Mouse (Mus musculus): ENCODE data around the gene Aox2.

Gene Aox2

DNA sequence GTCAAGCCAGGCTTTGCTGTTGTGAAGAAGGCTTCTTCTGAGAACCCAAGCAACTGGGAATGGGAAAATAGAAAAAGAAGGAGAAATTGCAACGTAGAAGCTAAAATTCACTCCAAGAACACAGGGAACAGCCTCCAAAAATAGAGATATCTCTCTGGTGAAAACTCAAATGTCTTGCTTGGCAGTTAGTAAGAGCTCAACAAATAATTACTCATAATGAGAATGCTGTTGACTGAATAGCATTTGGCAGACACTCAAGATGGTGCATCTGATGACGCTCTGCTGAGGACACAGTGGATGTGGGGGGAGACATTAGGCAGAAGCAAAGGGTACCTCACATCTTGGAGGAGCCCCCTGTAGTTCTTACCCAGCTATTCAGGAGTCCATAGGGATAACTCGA, 10.0 kb downstream of the Aox2 start:
- no peak for DNase-seq (ENCODE audit: low spot score)

DNA sequence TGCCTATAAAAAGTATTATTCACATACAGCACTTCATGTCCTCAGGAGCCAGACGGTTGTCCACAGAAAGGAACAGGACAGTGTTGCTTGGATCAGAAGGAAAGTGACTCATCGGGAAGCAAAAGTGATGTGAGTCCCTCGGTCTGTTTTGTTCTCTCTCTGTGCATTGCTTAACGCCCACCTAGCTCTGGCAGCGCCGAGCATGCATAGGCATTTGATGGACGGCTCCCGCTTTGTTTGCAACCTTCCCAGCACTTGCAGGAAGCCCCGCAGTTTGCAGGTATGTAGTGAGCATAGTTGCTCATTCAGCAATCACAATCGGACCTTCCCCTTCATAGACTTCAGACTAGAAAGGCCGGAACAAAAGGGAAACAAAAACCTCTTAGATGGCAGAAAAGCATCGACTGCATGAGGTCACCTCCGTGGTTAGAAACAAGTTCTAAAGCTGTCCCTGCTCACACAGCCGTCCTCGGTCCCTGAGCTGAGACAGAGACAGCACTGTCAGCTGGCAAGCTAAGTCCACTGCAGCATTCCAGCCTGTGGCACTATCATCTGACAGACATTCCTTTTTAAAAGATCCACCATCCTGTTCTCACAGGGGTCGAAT, 11.8 kb downstream of the Aox2 start:
- no peak for DNase-seq (ENCODE audit: low spot score)

DNA sequence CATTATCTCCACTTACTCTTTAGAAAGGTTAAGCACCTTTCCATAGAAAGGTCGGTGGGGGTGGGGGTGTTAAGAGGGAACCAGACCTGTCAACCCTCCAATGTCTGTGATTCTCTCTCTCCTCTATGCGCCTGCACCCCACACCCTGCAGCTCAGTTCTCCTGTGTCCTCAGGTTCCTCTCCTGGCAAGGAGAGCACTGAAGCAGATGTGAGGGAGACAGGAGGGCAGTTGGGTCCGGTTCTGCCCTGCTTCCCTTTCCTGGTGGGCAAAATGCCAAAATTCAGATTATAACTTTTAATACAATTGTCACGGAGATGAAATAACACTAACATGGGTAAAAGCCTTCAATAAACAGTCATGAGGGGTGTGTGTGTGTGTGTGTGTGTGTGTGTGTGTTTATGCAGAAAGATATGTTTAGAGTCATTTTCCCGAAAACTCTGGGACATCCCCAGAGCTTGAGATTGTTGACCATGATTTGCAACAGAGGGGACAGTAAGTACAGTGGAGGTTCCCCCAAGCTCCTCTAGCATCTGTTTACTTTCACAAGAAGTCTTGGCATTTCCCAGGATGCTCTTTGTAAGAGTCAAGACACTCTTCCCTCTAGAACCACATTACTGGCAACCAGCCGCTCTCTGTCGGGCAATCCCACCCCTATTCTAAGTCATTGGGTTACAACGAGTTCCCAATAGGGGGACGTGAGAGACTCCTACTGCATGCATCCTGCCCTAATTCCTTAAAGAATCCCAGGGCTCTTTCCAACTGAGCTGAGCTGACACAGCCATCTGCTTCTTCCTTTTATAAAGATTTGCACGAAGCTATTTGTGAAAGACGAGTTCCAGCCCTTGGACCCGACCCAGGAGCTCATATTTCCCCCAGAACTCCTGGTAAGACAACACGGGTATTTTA, 13.5 kb downstream of the Aox2 start:
- DNase-seq (ENCODE audit: low spot score): no peak

DNA sequence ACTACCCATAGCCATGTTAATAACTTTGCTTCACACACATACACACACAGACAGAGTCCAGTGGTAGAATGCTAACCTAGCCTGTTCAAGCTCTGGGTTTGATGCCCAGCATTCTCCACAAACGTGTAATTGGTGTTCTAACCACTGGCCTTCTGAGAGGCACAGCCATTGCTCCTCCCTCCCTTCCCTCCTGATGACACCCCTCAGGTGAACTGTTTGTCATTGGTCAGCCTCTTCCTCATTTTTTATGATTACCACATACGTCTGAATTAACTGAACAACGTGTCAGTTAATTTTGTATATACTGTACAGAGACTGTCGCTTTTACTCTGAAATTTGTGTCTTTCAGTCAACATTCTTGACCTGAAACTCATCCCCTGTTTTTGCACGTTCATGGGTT, 16.6 kb downstream of the Aox2 start:
- DNase-seq (ENCODE audit: low spot score): no peak

DNA sequence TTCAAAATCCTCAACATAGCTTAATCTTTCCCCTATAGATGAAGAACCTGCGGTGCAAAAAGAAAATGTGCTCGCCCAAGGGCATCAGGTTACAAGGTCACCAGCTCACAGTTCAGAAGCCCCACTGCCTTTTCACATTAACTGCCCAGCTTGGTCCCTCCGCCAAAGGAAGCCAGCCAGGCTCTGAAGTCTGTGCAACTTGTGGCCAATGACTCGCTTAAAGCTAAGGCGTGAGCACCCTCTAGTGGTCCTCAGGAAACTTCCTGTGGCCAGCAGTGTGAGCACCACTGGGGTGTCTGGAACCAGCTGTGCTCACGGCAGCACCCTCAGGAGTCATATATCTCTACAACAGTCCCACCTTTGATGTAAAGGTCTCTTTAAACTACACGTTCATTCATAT, 18.2 kb downstream of the Aox2 start:
- peak; percentile 92 for DNase-seq (ENCODE audit: low spot score)

DNA sequence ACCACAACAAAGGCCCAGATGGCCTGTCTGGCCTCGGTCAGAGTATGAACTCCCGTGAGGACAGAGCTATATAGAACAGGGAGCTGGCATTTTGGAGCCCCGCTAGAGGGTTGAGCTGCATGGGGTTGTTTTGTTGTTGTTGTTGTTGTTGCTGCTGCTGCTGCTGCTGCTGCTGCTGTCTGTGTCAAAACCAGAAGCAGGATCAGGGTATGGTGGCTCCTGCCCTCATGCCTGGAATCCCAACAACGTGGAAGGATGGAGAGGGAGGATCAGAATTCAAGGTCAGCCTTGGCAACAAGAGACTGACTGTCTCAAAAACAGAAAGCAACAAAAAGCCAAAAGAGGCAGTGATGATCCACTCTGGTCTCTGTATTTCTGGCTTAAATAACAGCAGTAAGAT, 18.7 kb downstream of the Aox2 start:
- no peak for DNase-seq (ENCODE audit: low spot score)

DNA sequence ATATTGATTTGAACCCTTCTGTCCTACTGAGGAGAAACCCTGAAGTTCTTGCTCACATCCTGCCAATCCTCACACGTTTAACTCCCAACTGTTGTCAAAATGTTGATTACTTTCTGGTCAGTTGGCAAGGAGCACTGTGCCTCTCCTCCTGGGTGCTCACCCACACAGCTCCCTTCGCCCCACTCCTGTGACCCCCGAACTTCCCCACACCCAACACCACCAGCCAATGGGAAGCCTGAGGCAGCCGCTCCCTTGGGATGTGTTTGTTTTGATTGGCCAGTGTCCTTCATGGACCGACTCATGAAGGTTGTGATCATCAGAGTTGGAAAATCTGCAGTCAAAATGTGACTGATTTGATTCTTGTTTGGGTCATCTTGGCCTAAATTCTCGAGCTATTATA, 20.2 kb downstream of the Aox2 start:
- DNase-seq (ENCODE audit: low spot score): no peak

DNA sequence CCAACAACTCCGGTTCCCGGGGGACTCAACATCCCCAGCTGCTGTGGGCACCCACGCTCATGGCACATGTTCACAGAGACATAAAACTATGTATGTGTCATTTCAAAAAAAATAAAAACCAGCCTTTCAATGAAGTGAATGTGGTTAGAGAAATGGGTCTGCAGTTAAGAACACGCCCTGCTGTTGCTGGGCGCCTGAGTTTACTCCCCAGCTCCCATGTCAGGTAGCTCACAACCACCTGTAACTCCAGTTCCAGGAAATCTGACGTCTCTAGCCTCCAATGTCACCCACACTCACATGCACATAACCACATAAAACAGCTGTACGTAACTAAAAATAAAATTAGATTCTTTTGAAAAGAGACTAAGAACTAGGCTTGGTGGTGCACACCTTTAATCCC, 22.9 kb downstream of the Aox2 start:
- no peak for DNase-seq (ENCODE audit: low spot score)

DNA sequence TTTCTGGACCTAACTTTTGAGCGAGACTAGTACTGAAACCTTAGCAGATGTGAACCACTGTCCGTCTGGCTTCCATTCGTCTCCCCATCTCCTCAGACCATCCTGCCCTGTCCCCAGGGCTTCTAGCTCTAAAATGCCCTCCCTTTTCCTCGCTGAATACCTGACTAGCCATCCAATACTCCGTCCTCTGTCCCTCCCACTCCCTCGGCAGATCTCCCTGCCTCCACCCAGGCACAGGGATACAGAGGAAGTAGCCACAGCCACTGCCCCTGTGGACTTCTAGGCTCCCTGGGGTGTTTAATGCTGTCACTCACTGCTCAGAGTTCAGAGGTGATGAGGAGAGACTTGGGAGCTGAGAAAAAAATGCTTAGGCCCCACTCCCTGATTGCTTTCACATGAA, 23.9 kb downstream of the Aox2 start:
- DNase-seq (ENCODE audit: low spot score): no peak

DNA sequence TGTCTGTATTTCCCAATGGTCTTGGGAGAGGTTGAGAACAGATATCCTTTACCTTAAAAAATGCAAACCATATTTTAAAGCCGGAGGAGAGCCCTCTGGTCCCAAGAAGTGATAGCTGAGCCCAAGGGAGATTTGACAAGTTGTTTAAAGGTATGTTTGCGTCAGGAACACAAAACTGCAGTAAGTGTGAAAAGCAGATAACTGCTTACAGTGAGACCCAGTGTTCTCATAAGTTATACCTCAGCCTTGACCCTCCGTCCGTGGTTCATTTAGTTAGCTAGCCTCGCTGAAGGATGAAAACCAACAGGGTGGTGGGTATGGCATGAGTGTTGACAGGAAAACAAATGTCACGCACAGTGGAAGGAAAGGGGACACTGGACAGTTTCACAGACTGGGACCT, 24.9 kb downstream of the Aox2 start:
- DNase-seq (ENCODE audit: low spot score): no peak

DNA sequence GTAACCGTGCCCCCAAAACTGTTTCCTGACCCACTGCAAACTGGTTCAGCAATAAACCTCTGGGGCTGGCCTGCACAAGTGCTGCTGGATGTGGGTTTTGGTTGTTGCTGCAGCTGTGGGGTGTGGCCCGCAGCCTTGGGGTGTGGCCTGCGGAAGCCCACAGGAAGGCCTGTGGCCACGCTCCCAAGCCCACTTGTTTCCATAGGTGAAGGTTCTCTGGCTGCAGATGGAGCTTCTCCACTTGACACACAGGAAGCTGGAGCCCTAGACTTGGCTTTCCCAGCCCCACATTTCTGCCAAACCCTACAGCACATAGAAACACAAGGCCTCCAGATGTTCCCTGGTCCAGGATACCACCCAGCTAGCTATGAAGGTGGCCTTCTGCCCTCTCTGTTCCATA, 25.6 kb downstream of the Aox2 start:
- no peak for DNase-seq (ENCODE audit: low spot score)

DNA sequence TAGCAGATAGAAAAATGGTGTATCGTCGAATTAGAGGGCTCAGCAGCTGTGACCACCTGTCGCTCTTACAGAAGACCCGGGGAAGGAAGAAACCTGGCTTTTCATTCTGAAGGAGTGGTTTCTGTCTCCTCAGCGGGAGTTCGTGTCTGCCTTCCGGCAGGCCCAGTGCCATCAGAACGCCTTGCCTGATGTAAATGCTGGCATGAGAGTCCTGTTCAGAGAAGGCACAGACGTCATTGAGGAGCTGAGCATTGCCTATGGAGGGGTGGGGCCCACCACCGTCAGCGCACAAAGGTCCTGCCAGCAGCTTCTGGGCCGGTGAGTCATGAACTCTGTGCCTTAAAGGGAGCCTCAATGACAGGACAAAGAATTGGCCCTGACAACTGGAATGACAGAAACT, 26.2 kb downstream of the Aox2 start:
- DNase-seq (ENCODE audit: low spot score): no peak

DNA sequence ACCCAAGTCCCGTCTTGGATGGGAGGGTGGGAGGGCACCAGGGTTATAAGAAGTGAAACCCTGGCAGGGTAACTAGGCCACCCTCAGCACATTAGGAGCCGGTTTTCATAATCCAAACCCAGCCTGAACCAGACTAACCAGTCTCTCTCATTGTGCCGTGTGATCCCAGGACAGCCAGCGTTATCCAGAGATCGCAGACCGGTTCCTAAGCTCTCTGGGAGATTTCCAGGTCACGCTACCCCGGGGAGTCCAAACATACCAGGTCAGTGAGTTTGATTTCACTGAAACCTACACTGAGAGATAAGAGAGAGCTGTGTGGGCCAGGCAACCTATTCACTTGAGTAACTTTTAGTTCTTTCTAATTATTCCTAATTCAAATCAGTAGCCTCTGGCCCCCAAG, 29.1 kb downstream of the Aox2 start:
- DNase-seq (ENCODE audit: low spot score): no peak

DNA sequence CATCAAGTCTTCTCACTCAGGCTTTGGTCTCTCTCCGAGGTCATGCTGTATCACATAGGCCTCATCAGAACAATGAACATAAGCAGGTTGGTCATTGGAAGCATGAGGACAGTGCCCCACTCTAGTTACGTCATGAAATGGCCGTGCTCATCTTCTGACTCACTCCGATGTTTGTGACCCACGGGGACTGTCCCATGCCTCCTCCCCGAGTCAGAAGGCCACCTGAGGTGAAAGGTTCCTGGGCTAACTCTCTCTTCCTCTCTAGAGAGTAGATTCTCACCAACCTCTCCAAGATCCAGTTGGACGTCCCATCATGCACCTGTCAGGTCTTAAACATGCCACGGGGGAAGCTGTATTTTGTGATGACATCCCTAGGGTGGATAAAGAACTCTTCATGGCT, 30.5 kb downstream of the Aox2 start:
- no peak for DNase-seq (ENCODE audit: low spot score)

DNA sequence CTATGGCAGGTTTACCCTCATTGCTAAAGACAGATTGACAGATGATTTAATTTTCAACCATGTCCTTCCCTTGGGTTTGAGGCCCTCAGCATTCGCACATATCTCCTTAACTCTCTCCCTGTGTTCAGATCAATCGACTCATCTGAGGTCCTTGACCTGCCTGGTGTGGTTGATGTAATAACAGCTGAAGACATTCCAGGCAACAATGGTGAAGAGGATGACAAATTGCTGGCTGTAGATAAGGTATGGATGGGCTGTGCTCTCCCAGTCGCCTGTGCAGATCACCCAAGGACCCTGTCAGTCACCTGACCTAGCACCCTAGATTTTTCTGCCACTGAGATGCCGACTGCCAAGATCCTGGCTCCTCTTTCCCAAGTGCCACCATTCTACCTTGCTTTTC, 31.7 kb downstream of the Aox2 start:
- no peak for DNase-seq (ENCODE audit: low spot score)

DNA sequence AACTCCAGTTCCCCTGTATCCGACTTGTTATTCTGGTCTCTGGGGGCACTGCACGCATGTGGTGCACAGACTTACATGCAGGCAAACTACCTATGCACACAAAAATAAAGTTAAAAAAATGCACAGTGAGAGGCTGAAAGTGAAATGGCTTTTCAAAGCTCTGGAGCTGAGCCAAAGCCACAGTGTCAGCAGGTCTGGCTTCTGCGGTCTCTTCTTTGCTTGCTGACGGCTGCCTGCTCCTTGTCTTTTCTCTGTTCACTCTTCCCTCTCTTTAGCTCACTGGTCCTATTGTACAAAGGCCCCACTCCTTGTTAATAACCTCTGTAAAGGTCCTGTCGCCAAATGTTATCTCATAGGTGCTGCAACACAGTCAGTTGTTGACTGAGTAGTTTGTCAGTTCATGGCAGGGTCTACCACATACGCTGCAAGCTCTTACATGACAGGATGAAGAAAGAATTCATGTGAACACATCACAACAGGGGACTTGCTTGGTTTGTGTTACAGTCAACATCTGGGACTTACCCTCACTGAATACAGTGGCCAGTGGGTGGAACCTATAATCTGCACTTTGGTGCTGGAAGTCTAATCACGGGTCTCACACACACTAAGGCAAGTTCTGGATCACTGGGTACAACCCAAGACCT, 33.2 kb downstream of the Aox2 start:
- no peak for DNase-seq (ENCODE audit: low spot score)

DNA sequence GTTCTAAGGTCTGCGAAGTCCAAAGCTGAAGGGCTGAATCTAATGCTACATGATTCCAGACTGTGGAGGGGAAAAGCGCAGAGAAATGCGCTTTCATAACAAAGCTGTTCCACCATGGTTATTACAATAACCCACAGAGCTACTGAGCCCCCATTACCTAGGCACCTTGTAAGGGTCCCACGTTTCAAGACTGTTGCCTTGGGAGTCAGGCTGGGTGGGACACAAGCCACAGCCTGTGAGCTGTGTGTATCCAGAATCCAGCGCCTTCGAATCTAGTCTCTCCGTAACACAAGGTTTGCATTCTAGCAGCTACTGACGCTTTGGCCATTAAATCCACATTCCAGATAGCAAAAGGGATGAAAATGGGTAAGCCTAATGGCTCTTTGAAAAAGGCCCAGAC, 35.0 kb downstream of the Aox2 start:
- DNase-seq (ENCODE audit: low spot score): no peak

DNA sequence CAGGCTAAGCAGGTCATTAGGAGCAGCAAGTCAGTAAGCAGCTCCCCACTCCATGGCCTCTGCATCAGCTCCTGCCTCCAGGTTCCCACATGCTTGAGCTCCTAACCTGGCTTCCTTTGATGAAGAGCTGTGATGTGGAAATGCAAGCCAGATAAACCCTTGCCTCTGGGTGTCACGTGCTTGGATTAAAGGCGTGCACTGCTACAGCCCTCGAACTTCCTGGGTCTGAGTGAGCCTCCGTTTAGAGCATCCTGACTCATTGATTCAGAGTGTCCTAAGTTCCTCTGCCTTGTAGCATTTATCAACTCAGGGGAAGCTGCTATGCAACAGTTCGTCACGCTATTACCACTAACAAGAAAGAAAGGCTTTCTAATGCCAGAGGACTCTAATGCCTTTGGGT, 37.4 kb downstream of the Aox2 start:
- DNase-seq (ENCODE audit: low spot score): no peak

DNA sequence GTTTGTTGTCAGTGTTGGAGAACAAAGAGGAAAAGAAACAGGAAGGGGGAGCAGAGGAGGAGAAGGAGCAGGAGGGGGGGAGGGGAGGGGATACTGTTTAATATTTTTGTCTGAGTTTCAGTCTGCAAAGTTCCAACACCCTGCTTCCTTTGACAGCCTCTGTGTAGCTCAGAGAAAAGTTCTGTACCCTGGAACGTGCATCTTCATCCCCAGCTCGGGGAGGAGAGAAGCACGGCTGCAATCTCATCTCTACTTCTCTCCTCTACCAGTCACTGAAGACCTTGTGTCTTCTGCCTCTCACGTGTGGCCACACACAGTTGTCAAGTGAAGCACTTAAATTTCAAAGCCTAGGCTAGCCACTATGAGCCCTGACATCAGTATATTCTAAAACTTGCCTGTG, 55.1 kb downstream of the Aox2 start:
- DNase-seq (ENCODE audit: low spot score): peak; percentile 19

DNA sequence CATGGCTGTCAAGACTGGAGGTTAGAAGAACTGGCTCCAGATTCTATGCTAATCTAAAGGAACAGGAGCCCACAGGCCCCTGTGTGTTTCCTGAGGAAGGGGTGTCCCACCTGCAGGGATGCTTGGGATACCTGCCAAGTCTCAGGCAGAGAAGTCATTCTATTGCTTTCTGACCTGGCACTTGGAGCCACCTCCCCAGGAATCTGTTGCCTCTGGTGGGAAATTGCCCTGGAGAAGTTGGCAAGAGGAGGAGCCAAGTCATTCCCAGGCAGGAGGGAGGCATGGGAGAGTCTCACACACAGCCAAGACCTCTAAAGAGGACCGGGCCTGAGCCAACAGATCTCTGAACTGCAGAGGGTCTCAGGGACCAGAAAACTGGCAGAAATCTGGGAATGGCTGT, 61.8 kb downstream of the Aox2 start:
- DNase-seq (ENCODE audit: low spot score): no peak

DNA sequence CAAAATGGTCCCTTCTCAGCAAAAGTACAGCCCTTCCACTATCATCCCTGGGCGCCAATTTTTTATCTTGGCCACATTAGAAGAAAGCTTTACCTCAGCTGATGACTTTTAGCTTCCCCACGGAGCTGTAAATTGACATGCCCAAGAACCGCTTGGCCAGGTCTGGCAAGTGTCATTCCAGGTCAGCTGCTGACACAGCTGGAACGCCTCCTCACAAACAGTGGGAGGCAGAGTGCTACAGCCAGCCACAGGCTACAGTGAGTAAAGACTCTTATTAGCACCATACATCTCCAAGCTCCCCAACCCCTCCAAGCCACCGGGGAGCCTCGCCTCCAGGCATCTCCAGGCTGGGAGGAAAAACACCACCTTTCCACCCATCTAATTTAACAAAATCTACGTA, 63.5 kb downstream of the Aox2 start:
- no peak for DNase-seq (ENCODE audit: low spot score)

DNA sequence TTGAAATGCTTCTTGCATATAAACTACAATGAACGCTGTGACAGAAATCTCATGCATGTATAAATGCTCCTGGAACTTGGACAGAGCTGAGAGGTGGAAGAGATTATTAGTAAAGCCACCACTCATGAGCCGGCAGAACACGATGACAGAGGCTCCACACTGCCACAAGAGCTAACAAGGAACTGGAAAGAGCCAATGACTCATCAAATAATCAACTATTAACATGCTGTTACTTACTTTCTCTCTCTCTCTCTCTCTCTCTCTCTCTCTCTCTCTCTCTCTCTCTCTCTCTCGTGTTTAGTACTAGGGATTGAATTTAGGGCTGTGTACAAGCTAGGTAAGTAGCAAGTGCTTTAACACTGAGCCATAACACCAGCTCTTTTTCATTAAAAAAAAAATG, 65.7 kb downstream of the Aox2 start:
- DNase-seq (ENCODE audit: low spot score): no peak

DNA sequence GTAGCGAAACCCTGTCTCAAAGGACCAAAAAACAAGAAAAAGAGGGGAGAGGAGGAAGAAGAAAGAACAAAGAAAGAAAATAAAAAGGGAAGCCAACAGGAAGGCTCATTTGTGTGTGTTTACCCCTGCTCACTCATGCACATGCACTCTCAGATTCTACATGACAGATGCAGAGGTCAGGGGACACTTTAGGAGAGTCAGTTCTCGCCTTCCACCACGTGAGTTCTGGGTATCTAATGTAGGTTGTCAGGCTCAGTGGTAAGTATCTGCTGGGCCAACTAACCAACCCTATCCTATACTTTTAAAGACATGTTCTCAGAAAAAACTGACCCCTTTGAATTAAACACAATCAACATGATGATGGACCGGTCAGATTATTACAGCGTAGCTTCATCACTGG, 66.4 kb downstream of the Aox2 start:
- no peak for DNase-seq (ENCODE audit: low spot score)

DNA sequence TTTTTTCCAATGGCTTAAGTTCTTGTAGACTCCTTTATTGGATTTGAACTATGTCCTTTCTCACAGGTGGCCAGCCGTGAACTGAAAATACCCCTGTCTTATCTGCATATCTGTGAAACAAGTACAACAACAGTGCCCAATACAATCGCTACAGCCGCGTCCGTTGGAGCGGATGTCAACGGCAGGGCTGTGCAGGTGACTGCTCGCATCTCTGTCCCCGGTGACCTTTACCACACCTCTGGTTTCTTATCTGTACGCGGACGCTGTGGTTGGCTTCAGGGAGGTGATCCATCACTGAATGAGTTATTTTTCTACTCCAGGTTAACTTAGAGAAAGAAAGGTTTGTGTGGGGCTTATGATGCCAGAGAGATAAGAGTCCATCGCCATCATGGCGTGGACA, 68.0 kb downstream of the Aox2 start:
- no peak for DNase-seq (ENCODE audit: low spot score)

Data from embryo, embryonic 10.5 days (tissue).